Mouse (Mus musculus): Measurements from ENCODE around the gene Arid2.

DNA sequence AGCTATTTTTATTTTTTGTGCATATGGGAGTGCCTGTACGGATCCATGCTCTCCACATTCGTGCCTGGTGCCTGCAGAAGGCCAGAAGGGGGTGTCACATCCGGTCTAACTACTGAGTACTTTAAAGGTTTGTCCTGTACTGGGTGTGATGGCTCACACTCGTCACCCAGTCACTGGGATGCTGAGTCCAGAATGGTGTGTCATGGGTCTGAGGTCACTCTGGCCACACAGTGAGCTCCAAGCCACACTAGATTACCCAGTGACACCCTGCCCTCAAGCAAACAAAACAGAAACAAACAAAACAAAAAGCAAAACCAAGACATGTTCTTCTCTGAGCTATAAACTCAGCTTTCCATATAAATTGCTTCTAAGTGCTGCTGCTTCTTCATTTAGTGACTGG, 17.9 kb upstream of the Arid2 start:
- no peak for TF ChIP-seq CTCF (IDR thresholded peaks at IDR 0.05; ENCODE audit: insufficient read depth, low read depth, low read length)
- TF ChIP-seq POLR2A (IDR thresholded peaks at IDR 0.05; ENCODE audit: insufficient read depth, low read depth, low read length), result no peak

Data from olfactory bulb, adult 2 months (tissue).